Mouse (Mus musculus) CH12.LX (cell line): Measurements from ENCODE around the gene Sik3. TPM values are rescaled to one million over a fixed set of nuclear protein-coding genes. Genes with fewer than 3 reads are reported as not detected.

Experiments
- DNase-seq: peaks from one replicate; pipeline ENCODE4 v3.0.0-alpha.2; 2013; ENCODE audit errors: extremely low read depth
- H3K27ac ChIP-seq: 2 replicates; pipeline ENCODE4 v1.5.1; 2012; ENCODE audit warnings: low read depth, mild to moderate bottlenecking, control low read depth, moderate library complexity; ENCODE audit not compliant: insufficient read depth
- H3K27me3 ChIP-seq: replicated peaks from 2 replicates; pipeline ENCODE3; 2012; ENCODE audit warnings: inconsistent platforms
- H3K36me3 ChIP-seq, 2 experiments: replicated peaks in 1 of 2; 2 replicates each; pipeline versions ENCODE3 to v1.6.1; 2012; ENCODE audit warnings: inconsistent platforms in 1 of 2, low read length in 1 of 2, mild to moderate bottlenecking in 1 of 2, mixed read lengths in 1 of 2, moderate library complexity in 1 of 2; ENCODE audit not compliant: control insufficient read depth in 1 of 2, insufficient read depth in 1 of 2
- H3K4me1 ChIP-seq, 2 experiments: 2 replicates each; pipeline ENCODE4 v1.6.1; 2012; ENCODE audit warnings: inconsistent platforms in 1 of 2, moderate library complexity in 1 of 2; ENCODE audit not compliant: insufficient read depth in 2 of 2, control insufficient read depth in 1 of 2
- H3K4me2 ChIP-seq: 2 replicates; pipeline ENCODE4 v1.6.1; 2012; ENCODE audit warnings: low read depth, mild to moderate bottlenecking, control low read depth; ENCODE audit not compliant: poor library complexity, insufficient read depth, severe bottlenecking
- H3K4me3 ChIP-seq, 3 experiments: fragments of 150-350 bp in 1 of 3; sonication (generic) in 1 of 3; replicated peaks in 1 of 3; 2 replicates each; pipeline versions ENCODE3 to v1.5.1; 2011 to 2012; ENCODE audit warnings: low read depth in 2 of 3, low read length in 2 of 3, mild to moderate bottlenecking in 2 of 3, moderate library complexity in 2 of 3, control low read depth in 1 of 3, improper control_type of control experiment in 1 of 3, inconsistent platforms in 1 of 3, mixed read lengths in 1 of 3; ENCODE audit not compliant: poor library complexity in 1 of 3
- H3K79me2 ChIP-seq: replicated peaks from 2 replicates; pipeline ENCODE4 v1.6.1; 2012; ENCODE audit warnings: mild to moderate bottlenecking, moderate library complexity; ENCODE audit not compliant: control insufficient read depth, poor library complexity, insufficient read depth, severe bottlenecking; ENCODE audit errors: extremely low read depth
- H3K9ac ChIP-seq: 2 replicates; pipeline ENCODE4 v1.6.1; 2012; ENCODE audit warnings: low read depth, mild to moderate bottlenecking, control low read depth, moderate library complexity; ENCODE audit not compliant: insufficient read depth
- H3K9me3 ChIP-seq: replicated peaks from 2 replicates; pipeline ENCODE3; 2012; ENCODE audit warnings: low read length, inconsistent platforms, mixed read lengths
- BHLHE40 ChIP-seq: IDR thresholded peaks from 2 replicates; pipeline ENCODE4 v1.6.1; 2011; ENCODE audit warnings: mild to moderate bottlenecking, low read depth, low read length, improper control_type of control experiment
- CHD1 ChIP-seq: IDR thresholded peaks from 2 replicates; pipeline ENCODE4 v1.6.1; 2012; ENCODE audit warnings: low read depth, low read length, improper control_type of control experiment, inconsistent platforms
- CHD2 ChIP-seq: IDR thresholded peaks from 2 replicates; pipeline ENCODE4 v1.6.1; 2011; ENCODE audit warnings: low read length, improper control_type of control experiment
- CTCF ChIP-seq, 2 experiments: IDR thresholded peaks in 1 of 2; conservative IDR thresholded peaks in 1 of 2; 2 replicates each; pipeline ENCODE4 v1.5.1; 2011 to 2012; ENCODE audit warnings: low read depth in 2 of 2, low read length in 2 of 2, improper control_type of control experiment in 1 of 2, inconsistent platforms in 1 of 2, mild to moderate bottlenecking in 1 of 2, moderate library complexity in 1 of 2
- EP300 ChIP-seq: IDR thresholded peaks from 2 replicates; pipeline ENCODE4 v1.6.1; 2011; ENCODE audit warnings: low read length, improper control_type of control experiment
- ETS1 ChIP-seq: conservative IDR thresholded peaks from 2 replicates; pipeline ENCODE4 v1.6.1; 2012; ENCODE audit warnings: low read depth, mild to moderate bottlenecking, inconsistent platforms, low read length, improper control_type of control experiment, moderate library complexity
- GABPA ChIP-seq: IDR thresholded peaks from 2 replicates; pipeline ENCODE4 v1.6.1; 2012; ENCODE audit warnings: low read depth, low read length, improper control_type of control experiment, inconsistent platforms; ENCODE audit not compliant: insufficient replicate concordance
- JUN ChIP-seq: IDR thresholded peaks from 2 replicates; pipeline ENCODE4 v1.6.1; 2011; ENCODE audit warnings: low read depth, mild to moderate bottlenecking, low read length, improper control_type of control experiment, moderate library complexity; ENCODE audit not compliant: insufficient read depth
- KAT2A ChIP-seq: IDR thresholded peaks from 2 replicates; pipeline ENCODE4 v1.6.1; 2012; ENCODE audit warnings: low read length, improper control_type of control experiment, inconsistent platforms; ENCODE audit not compliant: insufficient replicate concordance
- MAZ ChIP-seq: IDR thresholded peaks from 2 replicates; pipeline ENCODE4 v1.6.1; 2012; ENCODE audit warnings: low read depth, mild to moderate bottlenecking, inconsistent platforms, low read length, improper control_type of control experiment, moderate library complexity
- MXI1 ChIP-seq: IDR thresholded peaks from 2 replicates; pipeline ENCODE4 v1.6.1; 2011; ENCODE audit warnings: mild to moderate bottlenecking, low read depth, low read length, improper control_type of control experiment
- MYC ChIP-seq: IDR thresholded peaks from 2 replicates; pipeline ENCODE4 v1.6.1; 2011; ENCODE audit warnings: low read depth, mild to moderate bottlenecking, improper control_type of control experiment, low read length
- RCOR1 ChIP-seq: conservative IDR thresholded peaks from 2 replicates; pipeline ENCODE4 v1.6.1; 2012; ENCODE audit warnings: low read depth, mild to moderate bottlenecking, inconsistent platforms, low read length, improper control_type of control experiment
- SIN3A ChIP-seq: IDR thresholded peaks from 2 replicates; pipeline ENCODE4 v1.6.1; 2012; ENCODE audit warnings: low read length, improper control_type of control experiment, inconsistent platforms
- USF1 ChIP-seq: IDR thresholded peaks from 2 replicates; pipeline ENCODE4 v1.6.1; 2014; ENCODE audit warnings: low read depth, mild to moderate bottlenecking, inconsistent platforms, low read length, improper control_type of control experiment
- USF2 ChIP-seq: conservative IDR thresholded peaks from 2 replicates; pipeline ENCODE4 v1.6.1; 2011; ENCODE audit warnings: low read depth, low read length, improper control_type of control experiment
- ZKSCAN1 ChIP-seq: IDR thresholded peaks from 2 replicates; pipeline ENCODE4 v1.6.1; 2012; ENCODE audit warnings: low read depth, inconsistent platforms, low read length, improper control_type of control experiment, borderline replicate concordance
- ZNF384 ChIP-seq: IDR thresholded peaks from 2 replicates; pipeline ENCODE4 v1.6.1; 2012; ENCODE audit warnings: low read depth, low read length, improper control_type of control experiment, inconsistent platforms
- dilution Hi-C: fragments of 300-500 bp; cut with MboI; formaldehyde crosslinking; loops from 2 replicates; pipeline ENCODE4 v1.14.3; 2020; ENCODE audit warnings: low sequenced_read_pairs; ENCODE audit not compliant: extremely low pct_unique_long_range_greater_than_20kb, extremely low pct_ligation_motif_present
- in situ Hi-C: fragments of 300-500 bp; cut with MboI; formaldehyde crosslinking; loops from 3 replicates; pipeline ENCODE4 v1.14.3; 2019; ENCODE audit warnings: low sequenced_read_pairs, low pct_ligation_motif_present, low pct_unique_long_range_greater_than_20kb, mixed read lengths
- polyA plus RNA-seq: library from polyadenylated mRNA; unstranded; fragments of >175 nt; gene quantifications from 2 replicates; pipeline ENCODE4 v1.2.1, GENCODE M21; 2012; ENCODE audit warnings: low read depth; ENCODE audit not compliant: insufficient read length
- total RNA-seq, 2 experiments: library from RNA; depleted of rRNA; stranded (reverse); fragments of 300-350 nt in 1 of 2; fragments of >200 nt in 1 of 2; gene quantifications; 2 replicates each; pipeline ENCODE4 v1.2.3; 2012 to 2014

Gene Sik3
- total and polyA plus RNA-seq, 3 experiments: 14.9 to 29.8 (median 21.4) TPM

DNA sequence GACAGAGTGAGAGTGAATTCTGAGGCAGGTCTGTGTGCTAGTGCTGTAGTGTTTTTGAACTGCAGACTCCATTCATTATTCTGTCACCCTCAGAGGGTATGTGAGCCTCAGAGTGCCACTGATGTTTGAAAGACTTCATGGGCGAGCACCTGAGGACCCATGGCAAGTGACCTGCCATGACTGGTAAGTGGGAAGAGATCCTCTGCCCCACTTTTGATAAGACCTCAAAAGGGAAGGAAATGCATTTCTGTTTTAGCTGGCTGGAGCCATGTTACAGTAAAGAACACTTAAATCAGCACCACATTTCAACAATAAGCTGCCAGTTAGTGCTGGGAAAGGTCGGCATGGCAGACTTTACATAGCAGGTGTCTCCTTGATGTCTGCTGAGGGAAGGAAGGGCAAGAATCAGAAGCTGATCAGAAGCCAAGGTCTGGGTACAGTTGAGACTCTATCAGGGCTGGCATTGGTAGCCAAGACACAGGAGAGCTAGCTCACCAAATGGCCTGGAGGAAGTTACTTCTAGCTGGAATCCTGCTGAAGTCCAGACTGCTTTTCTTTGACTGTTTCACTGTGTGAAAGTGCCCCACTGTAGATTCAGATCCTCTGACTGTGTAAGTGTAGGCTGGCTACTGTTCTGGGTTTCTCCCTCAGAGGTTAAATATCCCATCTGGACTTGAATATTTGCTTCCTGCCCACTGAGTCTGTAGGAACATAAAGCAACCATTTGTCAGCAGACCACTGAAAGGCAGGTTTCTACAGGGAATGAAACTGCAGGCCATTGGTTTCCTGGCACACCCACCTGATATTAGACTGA is 138.5 kb downstream of the Sik3 start (continued):
- TF ChIP-seq JUN: no peak
- TF ChIP-seq, all 38 proteins: peak for 0

- no peak overlapping the region for H3K4me3 ChIP-seq
- dilution Hi-C loops (no loop called here), in situ Hi-C loops (no loop called here)
- no peaks in the 10 kb centered on the region for H3K27me3 ChIP-seq
- H3K9me3 ChIP-seq: no peaks in the 10 kb centered on the region
- TF ChIP-seq ZKSCAN1 (no peak), ETS1 (no peak), GABPA (no peak), SIN3A (no peak), BHLHE40 (no peak), MXI1 (no peak), KAT2A (no peak), CTCF (conservative IDR thresholded peaks at IDR 0.05 in 1 of 2, IDR thresholded peaks at IDR 0.05 in 1 of 2; ENCODE audit: low read depth in 2 of 2, low read length in 2 of 2) (no peak)
- H3K79me2 ChIP-seq: peaks cover 3% of the 10 kb centered on the region; the same call in 1 of the 2 replicates
- DNase-seq: no peak
- no peak overlapping the region for H3K27ac ChIP-seq
- H3K4me1 ChIP-seq: peaks cover 23 to 76% of the 10 kb centered on the region in 2 experiments
- H3K36me3 ChIP-seq: peaks cover 8 to 40% of the 10 kb centered on the region in 2 experiments
- H3K9ac ChIP-seq: no peak overlapping the region
- H3K4me2 ChIP-seq: no peak overlapping the region
These were observed 139.1 kb downstream of the Sik3 start for GRCm38 (mm10) chr9:46151704-46152040.

DNA sequence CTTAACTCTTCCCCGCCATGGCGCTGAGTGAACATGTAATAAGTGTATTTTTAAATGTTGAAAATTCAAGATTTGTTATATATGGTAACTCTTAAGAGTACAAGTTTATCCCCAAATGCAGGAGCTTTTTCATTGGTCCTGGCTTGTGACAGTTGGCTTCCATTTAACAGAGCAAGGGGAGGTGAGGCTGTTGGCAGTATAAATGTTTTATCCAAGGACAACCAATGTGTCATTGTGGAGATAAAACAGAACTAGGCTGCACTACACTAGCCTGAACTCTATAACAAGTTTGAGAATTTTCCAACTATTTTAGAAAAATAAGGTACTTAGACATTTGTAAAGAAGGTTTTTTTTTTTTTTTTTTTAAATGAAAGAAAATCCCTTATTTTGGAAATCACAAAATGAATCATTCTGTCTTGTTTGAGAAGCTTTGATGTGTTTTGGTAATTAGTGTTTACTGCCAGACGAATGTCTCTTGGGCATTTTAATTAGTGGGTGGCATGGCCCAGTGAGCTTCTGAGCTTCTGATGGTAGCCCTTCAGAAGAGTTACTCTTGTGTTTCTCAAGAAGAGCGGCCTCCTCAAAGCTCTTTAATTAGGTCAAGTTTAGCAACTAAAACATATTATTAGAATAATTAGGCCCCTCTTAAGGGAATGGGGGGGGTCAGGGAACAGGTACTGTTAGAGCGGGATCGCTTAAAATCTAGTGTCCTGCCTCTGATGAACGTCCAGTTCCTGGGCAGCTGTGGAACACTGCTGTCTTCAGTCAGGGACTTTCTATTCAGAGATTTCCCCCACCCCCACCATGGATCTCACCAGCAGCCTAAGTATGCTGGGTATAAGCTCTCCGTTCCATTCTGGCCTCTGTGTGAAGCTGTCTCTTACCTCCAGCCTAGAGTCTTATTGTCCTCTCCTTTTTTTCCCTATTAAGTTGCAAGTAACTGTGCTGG is 139.7 kb downstream of the Sik3 start:
- H3K4me2 ChIP-seq: no peak overlapping the region
- H3K27me3 ChIP-seq: no peaks in the 10 kb centered on the region
- H3K79me2 ChIP-seq: peaks cover 3% of the 10 kb centered on the region; the same call in 1 of the 2 replicates
- H3K9me3 ChIP-seq: no peaks in the 10 kb centered on the region
- H3K4me3 ChIP-seq: no peak overlapping the region
- H3K4me1 ChIP-seq: peaks cover 25 to 77% of the 10 kb centered on the region in 2 experiments
- H3K27ac ChIP-seq: no peak overlapping the region
- in situ Hi-C loops (no loop called here), dilution Hi-C loops (no loop called here)
- TF ChIP-seq BHLHE40 (no peak), KAT2A (no peak), EP300 (no peak), MAZ (no peak), MYC (no peak), USF2 (no peak), CHD1 (no peak), RCOR1 (no peak), ZNF384 (no peak), CHD2 (no peak), USF1 (no peak)
- H3K9ac ChIP-seq: no peak overlapping the region
- H3K36me3 ChIP-seq: peaks cover 6 to 35% of the 10 kb centered on the region in 2 experiments
- no peak for DNase-seq
